In the genomic region with DNA sequence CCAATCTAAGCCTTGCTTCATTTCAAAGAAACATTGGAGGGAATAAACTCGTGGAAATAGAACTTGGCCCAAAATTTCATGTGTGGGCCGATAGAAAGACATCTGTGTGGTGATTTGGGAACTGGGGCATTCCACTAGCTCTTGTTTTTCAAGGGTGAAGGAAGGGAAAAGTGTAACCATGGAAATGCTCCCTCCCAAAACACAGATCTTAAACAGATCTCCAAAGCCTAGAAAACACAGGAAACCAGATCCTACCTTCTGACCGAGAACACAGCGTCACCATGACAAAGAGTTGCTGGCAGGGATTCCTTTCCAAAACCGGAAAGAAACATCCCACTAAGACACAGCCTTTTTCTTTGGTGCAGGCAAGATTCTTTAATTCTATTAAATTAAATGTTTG, we compare ENCODE assay signal across 21 mouse cellular contexts. TPM values are rescaled to one million over a fixed set of nuclear protein-coding genes. Genes with fewer than 3 reads are reported as not detected.
DNase-seq lines count a peak whose midpoint lies in the region; ATAC-seq lines count a peak whose summit lies in the region.
"Had no signal": no experiment of that assay in that cellular context is flagged by ENCODE, and none has a peak within 500 bp of the region (broad histone marks: within the 10 kb centered on the region; RNA-seq: fewer than 3 reads in every experiment).

No protein-coding gene starts in this region.

- H3K9me3 ChIP-seq in embryonic facial prominence, embryonic 14.5 days (ENCODE audit: control insufficient read depth, low read length) = peaks cover 13% of the 10 kb centered on the region
- H3K9me3 ChIP-seq in embryonic facial prominence, embryonic 10.5 days = peaks cover 12% of the 10 kb centered on the region

- H3K4me2 ChIP-seq in embryonic facial prominence, embryonic 14.5 days (ENCODE audit: low read depth, low read length) = no peak overlapping the region
- H3K4me2 ChIP-seq: embryonic facial prominence, embryonic 15.5 days; liver, embryonic 13.5 days; lung, embryonic 15.5 days; midbrain, embryonic 12.5 days had no signal

- H3K4me1 ChIP-seq in embryonic facial prominence, embryonic 14.5 days (ENCODE audit: control insufficient read depth, insufficient read depth, low read length) = no peaks in the 10 kb centered on the region
- H3K4me1 ChIP-seq in embryonic facial prominence, embryonic 10.5 days = no peaks in the 10 kb centered on the region
- H3K4me1 ChIP-seq: embryonic facial prominence, embryonic 15.5 days; lung, embryonic 15.5 days; midbrain, embryonic 12.5 days had no signal

- H3K27ac ChIP-seq in embryonic facial prominence, embryonic 14.5 days (replicated peaks; ENCODE audit: low read depth, low read length) = no peak overlapping the region
- no peak overlapping the region for H3K27ac ChIP-seq in embryonic facial prominence, embryonic 10.5 days (replicated peaks)
- H3K27ac ChIP-seq: embryonic facial prominence, embryonic 15.5 days; hindbrain, postnatal 0 days; liver, embryonic 13.5 days; lung, embryonic 15.5 days; midbrain, embryonic 12.5 days had no signal

- H3K27me3 ChIP-seq in embryonic facial prominence, embryonic 14.5 days (replicated peaks; ENCODE audit: control insufficient read depth, insufficient read depth, low read length) = no peaks in the 10 kb centered on the region
- H3K27me3 ChIP-seq in embryonic facial prominence, embryonic 10.5 days (replicated peaks; ENCODE audit: low read depth, poor library complexity, severe bottlenecking) = no peaks in the 10 kb centered on the region
- H3K27me3 ChIP-seq: embryonic facial prominence, embryonic 15.5 days; liver, embryonic 13.5 days; lung, embryonic 15.5 days; midbrain, embryonic 12.5 days had no signal

- H3K9ac ChIP-seq in embryonic facial prominence, embryonic 14.5 days (ENCODE audit: low read depth, low read length) = no peak overlapping the region
- H3K9ac ChIP-seq: embryonic facial prominence, embryonic 15.5 days; liver, embryonic 13.5 days; lung, embryonic 15.5 days; midbrain, embryonic 12.5 days had no signal

- H3K36me3 ChIP-seq in embryonic facial prominence, embryonic 14.5 days (ENCODE audit: control insufficient read depth, insufficient read depth, low read length) = no peaks in the 10 kb centered on the region
- H3K36me3 ChIP-seq in embryonic facial prominence, embryonic 10.5 days (replicated peaks) = no peaks in the 10 kb centered on the region
- H3K36me3 ChIP-seq: embryonic facial prominence, embryonic 15.5 days; liver, embryonic 13.5 days; lung, embryonic 15.5 days; midbrain, embryonic 12.5 days had no signal

- intact Hi-C loops in left cerebral cortex, postnatal 36 days (cut with DNase I) = no loop called here
- intact Hi-C loops in gastrocnemius, postnatal 14 days (cut with DNase I; ENCODE audit: low total_unique reads) = no loop called here

- DNase-seq in embryonic facial prominence, embryonic 14.5 days (ENCODE audit: low spot score) = peak; percentile 30
- no peak for DNase-seq in embryonic facial prominence, embryonic 10.5 days (ENCODE audit: low spot score)
- DNase-seq in ES-CJ7 (ENCODE audit: low read depth, low spot score) = peak; percentile 47
- DNase-seq in layer of hippocampus, adult 9-10 months (ENCODE audit: low spot score) = peak; percentile 20
- DNase-seq in left cerebral cortex, postnatal 36 days (ENCODE audit: low spot score in 2 of 2) = peak; percentile 46 to 48
- no peak for DNase-seq in gastrocnemius, postnatal 14 days
- DNase-seq in gastrocnemius, postnatal 25 days = no peak
- DNase-seq in ovary, postnatal 14 days (ENCODE audit: low spot score) = no peak
- DNase-seq: adrenal gland, postnatal 36 days; cerebellum, adult 8-10 months; heart, adult 18-20 months; heart, postnatal 4 days; kidney, adult 11 months; kidney, postnatal 25 days; liver, embryonic 13.5 days; thymus, postnatal 14 days had no signal

- H3K4me3 ChIP-seq in embryonic facial prominence, embryonic 14.5 days (ENCODE audit: low read depth, low read length) = no peak overlapping the region
- no peak overlapping the region for H3K4me3 ChIP-seq in embryonic facial prominence, embryonic 10.5 days
- H3K4me3 ChIP-seq: embryonic facial prominence, embryonic 15.5 days; liver, embryonic 13.5 days; lung, embryonic 15.5 days; midbrain, embryonic 12.5 days had no signal

- ATAC-seq in embryonic facial prominence, embryonic 14.5 days (ENCODE audit: low read depth) = no peak
- ATAC-seq: CD4-positive, CD25-positive, alpha-beta regulatory T cell, adult 4 months; hindbrain, postnatal 0 days had no signal

- 71% methylated on average over 5 of the region's 5 CpGs for WGBS in embryonic facial prominence, embryonic 14.5 days
- 89% methylated on average over 5 of the region's 5 CpGs for WGBS in embryonic facial prominence, embryonic 10.5 days

RNA-seq across cellular contexts. Expression of a gene that starts 15.7 kb away (rescaled TPM):
- 76.1 and 84.6 TPM in 2 replicates for polyA plus RNA-seq in embryonic facial prominence, embryonic 14.5 days (2014; fragmentation: Nextera tagmentation; extraction: Ambion mirVana)
- 78.0 and 81.6 TPM in 2 replicates for polyA plus RNA-seq in embryonic facial prominence, embryonic 10.5 days (2016; fragmentation: Nextera tagmentation; extraction: Ambion mirVana)
- 10 to 100 TPM; 69.4 to 90.6 TPM for total RNA-seq in left cerebral cortex, postnatal 36 days (2021)
- 10 to 100 TPM; 23.0 to 26.0 TPM for total RNA-seq in gastrocnemius, postnatal 14 days (2021)
- total RNA-seq in gastrocnemius, postnatal 25 days (2021) = 10 to 100 TPM; 26.9 to 27.3 TPM

Comparison
In these comparisons a context has a peak if more than half of its experiments do, and no peak if none do; other contexts are left out.
1. DNase-seq: peak in embryonic facial prominence, embryonic 14.5 days (single experiment), ES-CJ7 (single experiment), layer of hippocampus, adult 9-10 months (single experiment) and left cerebral cortex, postnatal 36 days (2 of 2); none in embryonic facial prominence, embryonic 10.5 days (single experiment), gastrocnemius, postnatal 14 days (single experiment), gastrocnemius, postnatal 25 days (single experiment) and ovary, postnatal 14 days (single experiment).